ENCODE assay signal across 10 mouse cellular contexts in genomic region chr8:87811399-87812068, GRCm38 (mm10).
DNase-seq lines count a peak whose midpoint lies in the region; ATAC-seq lines count a peak whose summit lies in the region.
"Had no signal": no experiment of that assay in that cellular context is flagged by ENCODE, and none has a peak within 500 bp of the region (broad histone marks: within the 10 kb centered on the region; RNA-seq: fewer than 3 reads in every experiment).

No protein-coding gene starts in this region.

- ATAC-seq in cerebellum, adult (ENCODE audit: insufficient number of reproducible peaks, low FRiP score, low TSS enrichment) = 0 out of 2 replicates have a peak, but pooled peaks have one; percentile 36
- ATAC-seq in limb, embryonic 13.5 days (ENCODE audit: low FRiP score, low read depth) = peak; percentile 65
- ATAC-seq in stomach, embryonic 16.5 days (ENCODE audit: insufficient read depth, low FRiP score) = peak; percentile 60; the same call in 1 of the 2 replicates

- no peak overlapping the region for H3K9ac ChIP-seq in limb, embryonic 13.5 days
- no peak overlapping the region for H3K9ac ChIP-seq in stomach, embryonic 16.5 days (ENCODE audit: low read length)
- H3K9ac ChIP-seq: heart, embryonic 15.5 days had no signal

- no peaks in the 10 kb centered on the region for H3K9me3 ChIP-seq in limb, embryonic 13.5 days
- H3K9me3 ChIP-seq in stomach, embryonic 16.5 days (replicated peaks; ENCODE audit: control insufficient read depth, low read length) = no peaks in the 10 kb centered on the region
- H3K9me3 ChIP-seq: heart, embryonic 15.5 days had no signal

- no peak overlapping the region; the same call in 1 of the 2 replicates for H3K4me2 ChIP-seq in limb, embryonic 13.5 days (replicated peaks)
- no peak overlapping the region for H3K4me2 ChIP-seq in stomach, embryonic 16.5 days (ENCODE audit: low read depth, low read length)
- H3K4me2 ChIP-seq: heart, embryonic 15.5 days had no signal

- H3K4me1 ChIP-seq in limb, embryonic 13.5 days = peaks cover 40% of the 10 kb centered on the region
- peaks cover 9% of the 10 kb centered on the region; the same call in 1 of the 2 replicates for H3K4me1 ChIP-seq in stomach, embryonic 16.5 days (ENCODE audit: control insufficient read depth, insufficient read depth, low read length)

- DNase-seq in adrenal gland, postnatal 14 days = peak; percentile 36
- peak; percentile 36 to 40 for DNase-seq in frontal cortex, postnatal 25 days (ENCODE audit: low spot score in 2 of 2)
- peak; percentile 50 for DNase-seq in kidney, postnatal 10 days
- DNase-seq in yolk sac, embryonic 10.5 days (ENCODE audit: low spot score) = no peak
- DNase-seq in spleen, adult 18-20 months = no peak

- 57% methylated on average over 17 of the region's 17 CpGs for WGBS in limb, embryonic 13.5 days
- WGBS in stomach, embryonic 16.5 days = 70% methylated on average over 17 of the region's 17 CpGs

- no peak overlapping the region; the same call in 1 of the 2 replicates for H3K27ac ChIP-seq in limb, embryonic 13.5 days
- H3K27ac ChIP-seq in stomach, embryonic 16.5 days (ENCODE audit: low read length) = peak overlapping the region; percentile 44; the same call in 1 of the 2 replicates
- H3K27ac ChIP-seq: heart, embryonic 15.5 days had no signal

- peaks cover 4% of the 10 kb centered on the region; the same call in 1 of the 2 replicates for H3K36me3 ChIP-seq in limb, embryonic 13.5 days
- no peaks in the 10 kb centered on the region for H3K36me3 ChIP-seq in stomach, embryonic 16.5 days (ENCODE audit: control insufficient read depth, insufficient read depth, low read length)
- H3K36me3 ChIP-seq: heart, embryonic 15.5 days had no signal

- H3K4me3 ChIP-seq in limb, embryonic 13.5 days = no peak overlapping the region
- H3K4me3 ChIP-seq in stomach, embryonic 16.5 days (replicated peaks; ENCODE audit: low read length) = no peak overlapping the region
- H3K4me3 ChIP-seq: heart, embryonic 15.5 days; myocyte had no signal

- no peaks in the 10 kb centered on the region for H3K27me3 ChIP-seq in limb, embryonic 13.5 days
- no peaks in the 10 kb centered on the region for H3K27me3 ChIP-seq in stomach, embryonic 16.5 days (ENCODE audit: control insufficient read depth, insufficient read depth, low read length)
- H3K27me3 ChIP-seq: heart, embryonic 15.5 days had no signal

Comparison
In these comparisons a context has a peak if more than half of its experiments do, and no peak if none do; other contexts are left out.
1. DNase-seq: peak in adrenal gland, postnatal 14 days (single experiment), frontal cortex, postnatal 25 days (2 of 2) and kidney, postnatal 10 days (single experiment); none in yolk sac, embryonic 10.5 days (single experiment) and spleen, adult 18-20 months (0 of 2).
2. Peak in every context shown above with its lines, with median percentiles within 50 percentile points of each other: ATAC-seq.